In the genomic region with DNA sequence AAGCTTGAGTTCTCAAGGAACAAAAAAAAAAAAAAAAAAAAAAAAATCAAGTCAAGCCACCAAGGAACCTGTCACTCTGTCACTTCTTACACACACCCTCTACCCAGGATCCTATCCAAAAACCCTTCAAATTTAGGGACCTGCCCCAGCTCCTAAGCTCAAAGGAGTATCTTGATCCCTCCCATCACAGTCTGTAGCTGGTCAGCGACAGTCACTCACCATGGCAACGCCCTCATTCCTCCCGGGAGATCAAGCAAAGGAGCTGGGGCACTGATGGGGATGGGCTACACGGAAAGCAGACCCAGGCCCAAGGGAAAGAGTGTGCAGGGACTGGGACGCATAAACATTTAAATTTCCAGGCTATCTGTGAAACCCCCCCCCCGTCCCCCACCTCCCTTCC, we compare ENCODE assay signal across 11 mouse cellular contexts. TPM values are rescaled to one million over a fixed set of nuclear protein-coding genes. Genes with fewer than 3 reads are reported as not detected.
A peak's percentile ranks its signal among the peaks of the same experiment; 100 is the strongest.
DNase-seq lines count a peak whose midpoint lies in the region; ATAC-seq and TF ChIP-seq lines count a peak whose summit lies in the region.
"Had no signal": no experiment of that assay in that cellular context is flagged by ENCODE, and none has a peak within 500 bp of the region (broad histone marks: within the 10 kb centered on the region; RNA-seq: fewer than 3 reads in every experiment).

No protein-coding gene starts in this region.

- H3K27ac ChIP-seq in kidney, postnatal 0 days: no peak overlapping the region
- no peak overlapping the region for H3K27ac ChIP-seq in forebrain, embryonic 10.5 days
- no peak overlapping the region; the same call in 1 of the 2 replicates for H3K27ac ChIP-seq in intestine, embryonic 15.5 days
- H3K27ac ChIP-seq in neural tube, embryonic 14.5 days (ENCODE audit: low read depth, low read length): no peak overlapping the region
- H3K27ac ChIP-seq: macrophage had no signal

- no peak for TF ChIP-seq CTCF in kidney, postnatal 0 days (IDR thresholded peaks at IDR 0.05; ENCODE audit: low read depth)

- no peaks in the 10 kb centered on the region for H3K9me3 ChIP-seq in kidney, postnatal 0 days (replicated peaks; ENCODE audit: low read length)
- no peaks in the 10 kb centered on the region for H3K9me3 ChIP-seq in forebrain, embryonic 10.5 days
- no peaks in the 10 kb centered on the region for H3K9me3 ChIP-seq in intestine, embryonic 15.5 days
- H3K9me3 ChIP-seq in neural tube, embryonic 14.5 days (ENCODE audit: control insufficient read depth, low read length): no peaks in the 10 kb centered on the region

- no peak overlapping the region for H3K9ac ChIP-seq in kidney, postnatal 0 days (ENCODE audit: low read depth, low read length)
- H3K9ac ChIP-seq in intestine, embryonic 15.5 days: no peak overlapping the region
- H3K9ac ChIP-seq in neural tube, embryonic 14.5 days (replicated peaks; ENCODE audit: low read depth, low read length): peak overlapping the region; percentile 12; the same call in 1 of the 2 replicates

- no peak for DNase-seq in kidney, postnatal 0 days (ENCODE audit: low spot score)
- DNase-seq in kidney, adult 18-20 months: no peak
- DNase-seq in forebrain, embryonic 10.5 days (ENCODE audit: extremely low spot score, low spot score): no peak
- DNase-seq in ovary, postnatal 14 days (ENCODE audit: low spot score): no peak
- no peak for DNase-seq in right cerebral cortex, postnatal 25 days
- no peak for DNase-seq in layer of hippocampus, postnatal 10 days (ENCODE audit: low spot score in 2 of 2)
- DNase-seq: thymus, postnatal 4 days had no signal

- peaks cover 23% of the 10 kb centered on the region for H3K4me1 ChIP-seq in kidney, postnatal 0 days (replicated peaks; ENCODE audit: insufficient read depth, low read length)
- peaks cover 57% of the 10 kb centered on the region for H3K4me1 ChIP-seq in forebrain, embryonic 10.5 days
- peaks cover 39% of the 10 kb centered on the region for H3K4me1 ChIP-seq in intestine, embryonic 15.5 days (replicated peaks)
- H3K4me1 ChIP-seq in neural tube, embryonic 14.5 days (ENCODE audit: control insufficient read depth, insufficient read depth, low read length): peaks cover 24% of the 10 kb centered on the region

- no peak overlapping the region for H3K4me3 ChIP-seq in kidney, postnatal 0 days (replicated peaks; ENCODE audit: low read depth, low read length)
- peak overlapping the region; percentile 98 for H3K4me3 ChIP-seq in forebrain, embryonic 10.5 days
- 0 out of 2 replicates have a peak overlapping the region, but pooled peaks have one; percentile 90 for H3K4me3 ChIP-seq in intestine, embryonic 15.5 days (replicated peaks)
- H3K4me3 ChIP-seq in neural tube, embryonic 14.5 days (ENCODE audit: low read depth, low read length): no peak overlapping the region

- ATAC-seq in kidney, postnatal 0 days (replicated peaks; ENCODE audit: low FRiP score, low read depth): no peak
- no peak for ATAC-seq in intestine, embryonic 15.5 days
- ATAC-seq in neural tube, embryonic 14.5 days (ENCODE audit: low read depth): no peak

- peak overlapping the region; percentile 94 for H3K4me2 ChIP-seq in kidney, postnatal 0 days (ENCODE audit: low read length)
- peak overlapping the region; percentile 96 for H3K4me2 ChIP-seq in intestine, embryonic 15.5 days (replicated peaks)
- H3K4me2 ChIP-seq in neural tube, embryonic 14.5 days (ENCODE audit: low read depth, low read length): peak overlapping the region; percentile 72

- H3K36me3 ChIP-seq in kidney, postnatal 0 days (ENCODE audit: insufficient read depth, low read length): peaks cover 13% of the 10 kb centered on the region
- H3K36me3 ChIP-seq in forebrain, embryonic 10.5 days (replicated peaks): peaks cover 43% of the 10 kb centered on the region
- peaks cover 4% of the 10 kb centered on the region; the same call in 1 of the 2 replicates for H3K36me3 ChIP-seq in intestine, embryonic 15.5 days
- peaks cover 16% of the 10 kb centered on the region for H3K36me3 ChIP-seq in neural tube, embryonic 14.5 days (ENCODE audit: control insufficient read depth, insufficient read depth, low read length)

- 8% methylated on average over 6 of the region's 6 CpGs for WGBS in kidney, postnatal 0 days
- WGBS in forebrain, embryonic 10.5 days: 6% methylated on average over 6 of the region's 6 CpGs
- WGBS in intestine, embryonic 15.5 days: 12% methylated on average over 6 of the region's 6 CpGs
- WGBS in neural tube, embryonic 14.5 days: 5% methylated on average over 6 of the region's 6 CpGs

- H3K27me3 ChIP-seq in kidney, postnatal 0 days (ENCODE audit: insufficient read depth, low read length): no peaks in the 10 kb centered on the region
- H3K27me3 ChIP-seq in forebrain, embryonic 10.5 days (ENCODE audit: poor library complexity, severe bottlenecking): peaks cover 45% of the 10 kb centered on the region
- no peaks in the 10 kb centered on the region for H3K27me3 ChIP-seq in intestine, embryonic 15.5 days (replicated peaks)
- no peaks in the 10 kb centered on the region for H3K27me3 ChIP-seq in neural tube, embryonic 14.5 days (ENCODE audit: control insufficient read depth, insufficient read depth, low read length)

RNA-seq across cellular contexts. Expression of gene Fam171a2, which starts 2.7 kb away (rescaled TPM):
- 5.9 and 6.4 TPM in 2 replicates for polyA plus RNA-seq in kidney, postnatal 0 days (2015; fragmentation: Nextera tagmentation; extraction: Ambion mirVana)
- 2.2 and 2.8 TPM in 2 replicates for polyA plus RNA-seq in forebrain, embryonic 10.5 days (2016; fragmentation: Nextera tagmentation; extraction: Ambion mirVana)
- polyA plus RNA-seq in intestine, embryonic 15.5 days (2015; fragmentation: Nextera tagmentation; extraction: Ambion mirVana): 3.2 and 3.5 TPM in 2 replicates
- 25.4 and 38.4 TPM in 2 replicates for polyA plus RNA-seq in neural tube, embryonic 14.5 days (2014; fragmentation: Nextera tagmentation; extraction: Ambion mirVana)
- total RNA-seq in layer of hippocampus, postnatal 10 days (2021): 100 to 1,000 TPM; 115 TPM
- polyA plus RNA-seq: macrophage had no signal

RNA-seq across cellular contexts. Expression of gene Grn, which starts 14.7 kb away (rescaled TPM):
- 191 and 209 TPM in 2 replicates for polyA plus RNA-seq in kidney, postnatal 0 days (2015; fragmentation: Nextera tagmentation; extraction: Ambion mirVana)
- 66.2 and 70.1 TPM in 2 replicates for polyA plus RNA-seq in forebrain, embryonic 10.5 days (2016; fragmentation: Nextera tagmentation; extraction: Ambion mirVana)
- 156 and 171 TPM in 2 replicates for polyA plus RNA-seq in intestine, embryonic 15.5 days (2015; fragmentation: Nextera tagmentation; extraction: Ambion mirVana)
- polyA plus RNA-seq in neural tube, embryonic 14.5 days (2014; fragmentation: Nextera tagmentation; extraction: Ambion mirVana): 43.3 and 68.2 TPM in 2 replicates
- total RNA-seq in layer of hippocampus, postnatal 10 days (2021): 10 to 100 TPM; 81.8 to 83.7 TPM

RNA-seq across cellular contexts. Expression of gene Itga2b, which starts 25.1 kb away (rescaled TPM):
- polyA plus RNA-seq in kidney, postnatal 0 days (2015; fragmentation: Nextera tagmentation; extraction: Ambion mirVana): 12.1 and 12.9 TPM in 2 replicates
- 5.0 and 6.4 TPM in 2 replicates for polyA plus RNA-seq in forebrain, embryonic 10.5 days (2016; fragmentation: Nextera tagmentation; extraction: Ambion mirVana)
- 3.3 and 5.1 TPM in 2 replicates for polyA plus RNA-seq in intestine, embryonic 15.5 days (2015; fragmentation: Nextera tagmentation; extraction: Ambion mirVana)
- polyA plus RNA-seq in neural tube, embryonic 14.5 days (2014; fragmentation: Nextera tagmentation; extraction: Ambion mirVana): 5.5 and 7.0 TPM in 2 replicates
- total RNA-seq in layer of hippocampus, postnatal 10 days (2021): 1 to 10 TPM; 3.6 to 3.7 TPM

RNA-seq across cellular contexts. Expression of gene Slc25a39, which starts 37.0 kb away (rescaled TPM):
- polyA plus RNA-seq in kidney, postnatal 0 days (2015; fragmentation: Nextera tagmentation; extraction: Ambion mirVana): 352 and 383 TPM in 2 replicates
- polyA plus RNA-seq in forebrain, embryonic 10.5 days (2016; fragmentation: Nextera tagmentation; extraction: Ambion mirVana): 255 and 262 TPM in 2 replicates
- polyA plus RNA-seq in intestine, embryonic 15.5 days (2015; fragmentation: Nextera tagmentation; extraction: Ambion mirVana): 305 and 329 TPM in 2 replicates
- polyA plus RNA-seq in neural tube, embryonic 14.5 days (2014; fragmentation: Nextera tagmentation; extraction: Ambion mirVana): 141 and 144 TPM in 2 replicates
- total RNA-seq in layer of hippocampus, postnatal 10 days (2021): 10 to 100 TPM; 74.8 to 80.1 TPM

RNA-seq across cellular contexts. Expression of gene Rundc3a, which starts 51.6 kb away (rescaled TPM):
- polyA plus RNA-seq in kidney, postnatal 0 days (2015; fragmentation: Nextera tagmentation; extraction: Ambion mirVana): 7.0 and 9.2 TPM in 2 replicates
- polyA plus RNA-seq in forebrain, embryonic 10.5 days (2016; fragmentation: Nextera tagmentation; extraction: Ambion mirVana): 10.5 and 13.5 TPM in 2 replicates
- polyA plus RNA-seq in intestine, embryonic 15.5 days (2015; fragmentation: Nextera tagmentation; extraction: Ambion mirVana): 8.7 and 10.8 TPM in 2 replicates
- polyA plus RNA-seq in neural tube, embryonic 14.5 days (2014; fragmentation: Nextera tagmentation; extraction: Ambion mirVana): 97.8 and 115 TPM in 2 replicates
- 100 to 1,000 TPM; 356 to 431 TPM for total RNA-seq in layer of hippocampus, postnatal 10 days (2021)
- total RNA-seq: gastrocnemius, adult 2 months had no signal

Comparison
In these comparisons a context has a peak if more than half of its experiments do, and no peak if none do; other contexts are left out.
1. H3K4me3 ChIP-seq: peak in forebrain, embryonic 10.5 days (single experiment) and intestine, embryonic 15.5 days (single experiment); none in kidney, postnatal 0 days (single experiment) and neural tube, embryonic 14.5 days (single experiment).
2. Peak in every context shown above with its lines, with median percentiles within 50 percentile points of each other: H3K4me2 ChIP-seq.